Mouse (Mus musculus) embryonic facial prominence, embryonic 10.5 days (tissue): ENCODE measurements around the gene Ercc1. TPM values are rescaled to one million over a fixed set of nuclear protein-coding genes. Genes with fewer than 3 reads are reported as not detected.

ENCODE experiments used
- DNase-seq: peaks from one replicate; pipeline ENCODE4 v3.0.0-alpha.2; 2017; ENCODE audit warnings: low spot score
- H3K27ac ChIP-seq: fragments of 300-500 bp; sonication (generic); replicated peaks from 2 replicates; pipeline ENCODE4 v1.5.1; 2016; ENCODE audit warnings: mild to moderate bottlenecking
- H3K27me3 ChIP-seq: fragments of 300-500 bp; sonication (generic); replicated peaks from 2 replicates; pipeline ENCODE4 v1.6.1; 2016; ENCODE audit warnings: low read depth, mild to moderate bottlenecking; ENCODE audit not compliant: poor library complexity, severe bottlenecking
- H3K36me3 ChIP-seq: fragments of 300-500 bp; sonication (generic); replicated peaks from 2 replicates; pipeline ENCODE4 v1.6.1; 2016; ENCODE audit warnings: mild to moderate bottlenecking, moderate library complexity
- H3K4me1 ChIP-seq: fragments of 300-500 bp; sonication (generic); 2 replicates; pipeline ENCODE4 v1.6.1; 2016
- H3K4me3 ChIP-seq: fragments of 300-500 bp; sonication (generic); 2 replicates; pipeline ENCODE4 v1.5.1; 2016; ENCODE audit warnings: mild to moderate bottlenecking, moderate library complexity
- H3K9me3 ChIP-seq: fragments of 300-500 bp; sonication (generic); 2 replicates; pipeline ENCODE4 v1.6.1; 2016; ENCODE audit warnings: mild to moderate bottlenecking
- WGBS: fragments of 180-500 bp; shearing (Covaris S2); methylation state at CpG from one replicate; pipeline ENCODE4 v1.1.7; 2016; 5-methylcytosine and 5-hydroxymethylcytosine counted together
- polyA plus RNA-seq: library from polyadenylated mRNA; unstranded; fragments of >200 nt; fragmentation: Nextera tagmentation; extraction: Ambion mirVana; gene quantifications from 2 replicates; pipeline ENCODE4 v1.2.1, GENCODE M21; 2016

The Ercc1 gene
- polyA plus RNA-seq, 1 experiment from 2014 or later: 102 TPM

DNA sequence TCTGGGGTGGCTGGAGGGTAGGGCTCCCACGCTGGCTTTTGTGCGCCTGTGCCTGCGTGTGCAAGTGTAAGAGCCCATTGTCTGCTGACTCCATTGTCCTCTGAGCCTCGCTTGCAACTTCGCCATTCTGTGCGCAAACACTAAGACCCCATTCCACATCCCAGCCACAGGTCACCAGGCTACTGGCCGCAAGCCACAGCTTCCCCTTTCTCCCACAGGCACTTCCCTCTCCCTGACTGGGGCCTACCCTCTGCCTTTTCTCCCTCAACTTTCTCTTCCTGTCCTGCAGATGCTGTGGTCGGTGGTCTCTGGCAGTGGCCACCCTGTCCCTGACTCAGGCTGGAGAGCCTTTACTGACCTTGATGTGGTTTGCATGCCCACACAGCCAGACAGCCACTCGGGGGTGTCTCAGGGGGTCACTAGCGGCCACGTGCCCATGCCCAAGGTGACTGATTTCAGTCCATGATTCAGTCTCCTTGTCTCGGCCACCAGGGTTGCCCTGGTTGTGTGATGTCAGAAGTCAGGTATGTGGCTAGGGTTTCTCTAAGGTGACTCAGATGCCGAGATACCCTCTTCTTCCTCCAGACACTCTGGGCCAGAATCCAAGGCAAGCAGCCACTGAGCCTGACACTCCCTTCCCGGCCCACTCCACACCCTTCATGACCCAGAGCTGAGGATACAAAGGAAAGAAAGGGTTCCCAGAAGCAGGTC lies 28.0 kb upstream of the Ercc1 start:
- H3K27ac ChIP-seq: peak overlapping the region; percentile 40; the same call in 1 of the 2 replicates
- H3K4me3 ChIP-seq: no peak overlapping the region
- WGBS: 55% methylated on average over 14 of the region's 14 CpGs
- peaks cover 25% of the 10 kb centered on the region for H3K4me1 ChIP-seq
- no peaks in the 10 kb centered on the region for H3K36me3 ChIP-seq
- H3K27me3 ChIP-seq: peaks cover 80% of the 10 kb centered on the region
- DNase-seq: no peak
- H3K9me3 ChIP-seq: no peaks in the 10 kb centered on the region

- H3K27ac ChIP-seq: no peak overlapping the region
- peaks cover 31% of the 10 kb centered on the region for H3K4me1 ChIP-seq
- WGBS: 74% methylated on average over 2 of the region's 2 CpGs
- no peak for DNase-seq
- no peaks in the 10 kb centered on the region for H3K9me3 ChIP-seq
- H3K27me3 ChIP-seq: peaks cover 84% of the 10 kb centered on the region
- H3K4me3 ChIP-seq: no peak overlapping the region
- no peaks in the 10 kb centered on the region for H3K36me3 ChIP-seq
Measured at GRCm38 (mm10) chr7:19318201-19318600, 26.4 kb upstream of the Ercc1 start.

- H3K27me3 ChIP-seq: peaks cover 79% of the 10 kb centered on the region
- no peak overlapping the region for H3K27ac ChIP-seq
- 81% methylated on average over 7 of the region's 7 CpGs for WGBS
- no peaks in the 10 kb centered on the region for H3K9me3 ChIP-seq
- H3K4me1 ChIP-seq: peaks cover 31% of the 10 kb centered on the region
- no peaks in the 10 kb centered on the region for H3K36me3 ChIP-seq
- DNase-seq: no peak
- H3K4me3 ChIP-seq: no peak overlapping the region
Measured at GRCm38 (mm10) chr7:19318676-19319075, 25.9 kb upstream of the Ercc1 start.

- H3K9me3 ChIP-seq: no peaks in the 10 kb centered on the region
- peaks cover 31% of the 10 kb centered on the region for H3K4me1 ChIP-seq
- H3K27ac ChIP-seq: peak overlapping the region; percentile 76
- peak overlapping the region; percentile 64 for H3K4me3 ChIP-seq
- 16% methylated on average over 9 of the region's 9 CpGs for WGBS
- H3K27me3 ChIP-seq: peaks cover 79% of the 10 kb centered on the region
- no peaks in the 10 kb centered on the region for H3K36me3 ChIP-seq
- no peak for DNase-seq
Measured at GRCm38 (mm10) chr7:19319458-19319857, 25.1 kb upstream of the Ercc1 start.

DNA sequence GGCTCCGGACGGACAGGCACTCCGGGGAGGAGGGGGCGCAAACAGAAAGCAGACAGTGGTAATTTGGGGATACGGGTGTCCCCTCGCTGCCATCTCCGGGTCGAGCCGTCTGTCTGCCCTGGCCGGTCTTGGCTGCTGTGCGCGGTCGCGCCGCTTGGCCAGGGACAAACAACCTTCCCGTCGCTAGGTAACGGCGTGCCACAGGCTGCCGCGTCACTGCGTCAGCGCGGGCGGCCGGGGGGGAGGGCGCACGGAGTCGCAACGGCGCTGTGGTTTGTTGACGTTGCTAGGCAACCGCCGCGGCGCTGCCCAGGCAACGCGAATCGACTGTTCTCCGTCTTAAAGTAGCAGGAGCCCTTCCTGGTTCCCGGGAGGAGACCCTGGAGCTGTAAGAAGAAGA lies 24.7 kb upstream of the Ercc1 start:
- WGBS: under 1% methylated on average over 41 of the region's 41 CpGs
- no peaks in the 10 kb centered on the region for H3K36me3 ChIP-seq
- peak overlapping the region; percentile 76 for H3K27ac ChIP-seq
- no peaks in the 10 kb centered on the region for H3K9me3 ChIP-seq
- H3K27me3 ChIP-seq: peaks cover 77% of the 10 kb centered on the region
- peak; percentile 98 for DNase-seq
- H3K4me1 ChIP-seq: peaks cover 31% of the 10 kb centered on the region
- H3K4me3 ChIP-seq: peak overlapping the region; percentile 64

DNA sequence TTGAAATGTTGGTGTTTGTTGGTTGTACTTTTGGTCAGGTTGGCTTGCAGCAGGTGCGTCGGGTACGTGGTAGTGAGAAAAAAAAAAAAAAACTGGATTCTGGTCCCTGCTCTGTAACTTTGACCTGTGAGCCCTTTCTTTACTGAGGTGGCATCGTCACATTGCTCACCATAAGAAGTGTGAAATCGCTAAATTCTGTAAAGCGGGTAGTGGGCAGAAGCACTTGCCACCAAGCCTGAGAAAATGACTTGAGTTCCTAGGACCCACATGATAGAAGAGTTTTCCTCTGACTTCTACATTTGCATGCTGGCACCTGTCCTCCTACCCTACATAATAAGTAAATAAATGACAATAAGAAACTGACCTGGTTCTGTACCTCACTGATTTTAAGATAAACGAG lies 23.9 kb upstream of the Ercc1 start:
- H3K4me3 ChIP-seq: peak overlapping the region; percentile 64
- peaks cover 69% of the 10 kb centered on the region for H3K27me3 ChIP-seq
- DNase-seq: no peak
- H3K36me3 ChIP-seq: no peaks in the 10 kb centered on the region
- WGBS: 46% methylated on average over 7 of the region's 7 CpGs
- H3K4me1 ChIP-seq: peaks cover 32% of the 10 kb centered on the region
- peak overlapping the region; percentile 76 for H3K27ac ChIP-seq
- H3K9me3 ChIP-seq: no peaks in the 10 kb centered on the region

- H3K27me3 ChIP-seq: peaks cover 61% of the 10 kb centered on the region
Measured at GRCm38 (mm10) chr7:19321464-19321863, 23.1 kb upstream of the Ercc1 start.

GRCm38 (mm10) chr7:19322489-19322888 lies 22.1 kb upstream of the Ercc1 start:
- no peak for DNase-seq
- WGBS: 49% methylated on average over 9 of the region's 9 CpGs
- no peaks in the 10 kb centered on the region for H3K36me3 ChIP-seq
- H3K27me3 ChIP-seq: peaks cover 51% of the 10 kb centered on the region
- no peak overlapping the region for H3K4me3 ChIP-seq
- no peaks in the 10 kb centered on the region for H3K9me3 ChIP-seq
- no peak overlapping the region for H3K27ac ChIP-seq
- peaks cover 46% of the 10 kb centered on the region for H3K4me1 ChIP-seq

More at GRCm38 (mm10) chr7:19321464-19321863, 23.1 kb upstream of the Ercc1 start:
- H3K36me3 ChIP-seq: no peaks in the 10 kb centered on the region
- no peak overlapping the region for H3K27ac ChIP-seq
- no peak overlapping the region for H3K4me3 ChIP-seq
- H3K4me1 ChIP-seq: peaks cover 39% of the 10 kb centered on the region
- no peaks in the 10 kb centered on the region for H3K9me3 ChIP-seq
- WGBS: 67% methylated on average over 5 of the region's 5 CpGs
- no peak for DNase-seq

DNA sequence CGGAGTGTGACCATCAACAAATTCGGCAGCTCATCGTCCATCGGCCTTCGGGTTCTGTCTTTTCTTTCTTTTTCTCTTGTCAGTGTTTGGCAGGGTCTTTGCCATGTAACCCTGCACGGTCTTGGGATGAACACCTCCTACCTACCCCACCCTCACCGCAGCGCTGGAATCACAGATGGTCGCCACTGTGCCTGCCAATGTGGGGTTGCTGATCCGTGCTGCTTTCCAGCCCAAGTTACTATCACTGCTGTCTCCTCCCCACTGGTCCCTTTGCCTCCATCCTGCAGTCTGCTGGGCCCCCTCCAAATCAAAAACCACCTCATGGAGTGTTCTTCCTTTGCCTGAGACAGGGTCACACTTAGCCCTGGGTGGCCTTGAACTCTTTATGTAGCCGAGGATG lies 20.4 kb upstream of the Ercc1 start:
- Histone ChIP-seq H3K9me3 (no peaks in the 10 kb centered on the region), H3K27ac (no peak overlapping the region), H3K4me1 (peaks cover 47% of the 10 kb centered on the region), H3K4me3 (no peak overlapping the region), H3K36me3 (no peaks in the 10 kb centered on the region), H3K27me3 (peaks cover 34% of the 10 kb centered on the region)
- no peak for DNase-seq
- 85% methylated on average over 11 of the region's 11 CpGs for WGBS

DNA sequence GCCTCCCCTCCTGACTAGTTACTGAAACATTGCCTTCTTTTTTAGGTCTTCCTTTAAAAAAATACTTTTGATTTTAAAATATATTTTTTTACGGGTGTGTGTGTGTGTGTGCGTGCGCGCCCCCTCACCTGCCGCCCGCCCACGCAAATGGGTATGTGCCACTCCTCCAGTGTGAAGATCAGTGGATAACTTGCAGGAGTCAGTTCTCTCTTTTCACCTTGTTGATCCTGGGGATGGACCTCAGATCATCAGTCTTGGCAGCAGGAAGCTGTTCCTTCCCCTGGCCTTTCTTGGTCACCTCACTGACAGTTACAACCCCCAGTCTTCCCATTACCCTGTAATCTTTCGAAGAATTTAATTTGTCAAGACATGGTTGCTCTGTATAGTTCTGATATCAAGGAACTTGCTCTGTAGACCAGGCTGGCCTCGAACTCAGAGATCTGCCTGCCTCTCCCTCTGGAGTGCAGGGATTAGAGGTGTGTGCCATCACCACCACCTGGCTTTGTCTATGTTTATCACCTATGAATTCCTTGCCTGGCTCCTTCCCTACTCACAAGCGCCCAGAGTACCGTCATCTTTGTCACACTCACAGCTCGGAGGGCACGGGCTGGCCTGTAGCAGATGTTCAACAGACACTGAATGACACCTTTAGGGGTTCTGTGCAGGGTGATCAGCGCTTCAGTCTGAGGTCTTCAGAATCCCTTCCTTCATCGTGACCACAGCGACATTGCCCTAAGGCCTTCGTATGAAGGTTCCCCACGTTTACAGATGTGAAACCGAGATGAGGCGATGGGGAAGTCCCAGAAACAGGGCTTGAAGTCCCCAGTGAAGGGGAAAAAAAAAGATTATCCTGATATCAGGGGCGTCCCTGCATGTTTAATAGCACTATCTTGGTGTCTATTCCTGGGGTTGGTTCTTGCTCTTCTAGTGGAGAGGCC lies 19.0 kb upstream of the Ercc1 start:
- Histone ChIP-seq H3K27me3 (peaks cover 38% of the 10 kb centered on the region), H3K27ac (peak overlapping the region; percentile 78; the same call in 1 of the 2 replicates)
- 71% methylated on average over 21 of the region's 21 CpGs for WGBS

GRCm38 (mm10) chr7:19326359-19326758 lies 18.2 kb upstream of the Ercc1 start:
- peak overlapping the region; percentile 58 for H3K4me3 ChIP-seq
- H3K36me3 ChIP-seq: no peaks in the 10 kb centered on the region
- DNase-seq: peak; percentile 93
- H3K27ac ChIP-seq: peak overlapping the region; percentile 78
- H3K27me3 ChIP-seq: peaks cover 40% of the 10 kb centered on the region
- H3K4me1 ChIP-seq: peaks cover 31% of the 10 kb centered on the region
- H3K9me3 ChIP-seq: no peaks in the 10 kb centered on the region
- WGBS: under 1% methylated on average over 20 of the region's 20 CpGs

More for the DNA sequence above, 19.0 kb upstream of the Ercc1 start:
- DNase-seq: no peak
- Histone ChIP-seq H3K4me3 (peak overlapping the region; percentile 58; the same call in 1 of the 2 replicates), H3K36me3 (no peaks in the 10 kb centered on the region), H3K9me3 (no peaks in the 10 kb centered on the region), H3K4me1 (peaks cover 34% of the 10 kb centered on the region)

DNA sequence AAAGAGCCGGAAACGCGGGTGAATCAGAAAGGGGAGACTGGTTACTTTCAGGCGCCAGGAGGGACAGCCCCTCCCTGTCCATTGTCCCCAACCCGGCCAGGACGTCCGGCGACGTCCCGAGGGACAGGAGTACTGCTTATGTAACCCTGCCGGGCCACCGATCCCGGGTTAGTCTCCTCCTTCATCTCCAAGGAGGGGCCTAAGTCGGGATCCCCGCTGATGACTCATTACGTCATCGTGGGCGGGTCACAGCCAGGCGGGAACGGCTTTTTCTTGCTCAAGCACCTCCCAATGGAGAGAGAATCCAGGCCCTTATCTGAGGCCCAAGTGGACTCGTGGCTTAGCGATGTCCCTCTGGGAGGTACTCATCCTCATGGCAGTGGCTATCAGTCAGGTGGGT lies 17.4 kb upstream of the Ercc1 start:
- Histone ChIP-seq H3K4me1 (peaks cover 25% of the 10 kb centered on the region), H3K27me3 (peaks cover 42% of the 10 kb centered on the region), H3K9me3 (no peaks in the 10 kb centered on the region), H3K27ac (peak overlapping the region; percentile 78), H3K4me3 (peak overlapping the region; percentile 58), H3K36me3 (no peaks in the 10 kb centered on the region)
- under 1% methylated on average over 22 of the region's 22 CpGs for WGBS
- peak; percentile 90 for DNase-seq
